Mouse (Mus musculus): Measurements from ENCODE around the gene Ptprf. TPM values are rescaled to one million over a fixed set of nuclear protein-coding genes. Genes with fewer than 3 reads are reported as not detected.

Ptprf gene
- polyA plus RNA-seq (2014; fragmentation: Illumina TruSeq; extraction: RNeasy Lipid Tissue Mini Kit (QIAGEN cat#74804)) = 2.6 TPM

GRCm38 (mm10) chr4:118291231-118291630, at the start of gene Ptprf:
TSS of gene Ptprf (minus strand) at chr4:118291405.

GRCm38 (mm10) chr4:118179467-118180300, 111.5 kb downstream of the Ptprf start, which contains the start of gene Kdm4a:
TSS of gene Kdm4a (minus strand) at chr4:118180043.

Other genes with a start within 250 kb of the Ptprf start
- 1.8 TPM for gene St3gal3, start 156.5 kb downstream of the Ptprf start, polyA plus RNA-seq (2014; fragmentation: Illumina TruSeq; extraction: RNeasy Lipid Tissue Mini Kit (QIAGEN cat#74804))
- 7.1 TPM for gene Kdm4a, start 111.4 kb downstream of the Ptprf start, polyA plus RNA-seq (2014; fragmentation: Illumina TruSeq; extraction: RNeasy Lipid Tissue Mini Kit (QIAGEN cat#74804))
- gene Szt2, start 117.9 kb upstream of the Ptprf start, polyA plus RNA-seq (2014; fragmentation: Illumina TruSeq; extraction: RNeasy Lipid Tissue Mini Kit (QIAGEN cat#74804)) = 0.88 TPM
- gene Med8, start 117.9 kb upstream of the Ptprf start, polyA plus RNA-seq (2014; fragmentation: Illumina TruSeq; extraction: RNeasy Lipid Tissue Mini Kit (QIAGEN cat#74804)) = 32.3 TPM
- gene Elovl1, start 136.7 kb upstream of the Ptprf start, polyA plus RNA-seq (2014; fragmentation: Illumina TruSeq; extraction: RNeasy Lipid Tissue Mini Kit (QIAGEN cat#74804)) = 27.4 TPM
- 4.8 TPM for gene Cdc20, start 145.9 kb upstream of the Ptprf start, polyA plus RNA-seq (2014; fragmentation: Illumina TruSeq; extraction: RNeasy Lipid Tissue Mini Kit (QIAGEN cat#74804))
- gene Mpl, start 166.1 kb upstream of the Ptprf start, polyA plus RNA-seq (2014; fragmentation: Illumina TruSeq; extraction: RNeasy Lipid Tissue Mini Kit (QIAGEN cat#74804)) = not detected
- gene Tie1, start 198.7 kb upstream of the Ptprf start, polyA plus RNA-seq (2014; fragmentation: Illumina TruSeq; extraction: RNeasy Lipid Tissue Mini Kit (QIAGEN cat#74804)) = 1.1 TPM
- gene 2610528J11Rik, start 235.6 kb upstream of the Ptprf start, polyA plus RNA-seq (2014; fragmentation: Illumina TruSeq; extraction: RNeasy Lipid Tissue Mini Kit (QIAGEN cat#74804)) = 0.88 TPM